Mouse (Mus musculus): ENCODE measurements around the gene Pfkl. TPM values are rescaled to one million over a fixed set of nuclear protein-coding genes. Genes with fewer than 3 reads are reported as not detected.

Pfkl gene
- polyA plus RNA-seq (2015; fragmentation: Illumina TruSeq; extraction: RNeasy Lipid Tissue Mini Kit (QIAGEN cat#74804); ENCODE audit: insufficient read depth, low read depth, low replicate concordance), result 9.8 TPM

GRCm38 (mm10) chr10:78009945-78010293, at the start of gene Pfkl:
Pfkl (minus strand) TSS chr10:78010083.

GRCm38 (mm10) chr10:78043406-78043836, 33.5 kb upstream of the Pfkl start, which contains the start of gene Aire:
Aire (minus strand) TSS chr10:78043610.

GRCm38 (mm10) chr10:78041647-78042046, 31.8 kb upstream of the Pfkl start, which contains the start of gene Dnmt3l:
Dnmt3l (plus strand) TSS chr10:78041947.

GRCm38 (mm10) chr10:77978351-77979350, 31.2 kb downstream of the Pfkl start, which contains the start of gene 1810043G02Rik:
1810043G02Rik (plus strand) TSS chr10:77978524.

GRCm38 (mm10) chr10:77970481-77970880, 39.4 kb downstream of the Pfkl start, which contains the start of gene Trpm2:
Trpm2 (minus strand) TSS chr10:77970563.

Other genes starting within 250 kb of the Pfkl start
- not detected for gene Gm3238, start 238.8 kb downstream of the Pfkl start, polyA plus RNA-seq (2015; fragmentation: Illumina TruSeq; extraction: RNeasy Lipid Tissue Mini Kit (QIAGEN cat#74804); ENCODE audit: insufficient read depth, low read depth, low replicate concordance)
- not detected for gene Gm7138, start 233.1 kb downstream of the Pfkl start, polyA plus RNA-seq (2015; fragmentation: Illumina TruSeq; extraction: RNeasy Lipid Tissue Mini Kit (QIAGEN cat#74804); ENCODE audit: insufficient read depth, low read depth, low replicate concordance)
- gene Gm3250, start 227.5 kb downstream of the Pfkl start, polyA plus RNA-seq (2015; fragmentation: Illumina TruSeq; extraction: RNeasy Lipid Tissue Mini Kit (QIAGEN cat#74804); ENCODE audit: insufficient read depth, low read depth, low replicate concordance), result not detected
- not detected for gene Gm7137, start 221.9 kb downstream of the Pfkl start, polyA plus RNA-seq (2015; fragmentation: Illumina TruSeq; extraction: RNeasy Lipid Tissue Mini Kit (QIAGEN cat#74804); ENCODE audit: insufficient read depth, low read depth, low replicate concordance)
- gene Gm9639, start 215.0 kb downstream of the Pfkl start, polyA plus RNA-seq (2015; fragmentation: Illumina TruSeq; extraction: RNeasy Lipid Tissue Mini Kit (QIAGEN cat#74804); ENCODE audit: insufficient read depth, low read depth, low replicate concordance), result not detected
- gene Gm19668, start 210.9 kb downstream of the Pfkl start, polyA plus RNA-seq (2015; fragmentation: Illumina TruSeq; extraction: RNeasy Lipid Tissue Mini Kit (QIAGEN cat#74804); ENCODE audit: insufficient read depth, low read depth, low replicate concordance), result not detected
- gene Gm9507, start 198.2 kb downstream of the Pfkl start, polyA plus RNA-seq (2015; fragmentation: Illumina TruSeq; extraction: RNeasy Lipid Tissue Mini Kit (QIAGEN cat#74804); ENCODE audit: insufficient read depth, low read depth, low replicate concordance), result not detected
- not detected for gene Gm2696, start 195.4 kb downstream of the Pfkl start, polyA plus RNA-seq (2015; fragmentation: Illumina TruSeq; extraction: RNeasy Lipid Tissue Mini Kit (QIAGEN cat#74804); ENCODE audit: insufficient read depth, low read depth, low replicate concordance)
- not detected for gene Krtap10-4, start 183.0 kb downstream of the Pfkl start, polyA plus RNA-seq (2015; fragmentation: Illumina TruSeq; extraction: RNeasy Lipid Tissue Mini Kit (QIAGEN cat#74804); ENCODE audit: insufficient read depth, low read depth, low replicate concordance)
- not detected for gene Krtap10-10, start 174.1 kb downstream of the Pfkl start, polyA plus RNA-seq (2015; fragmentation: Illumina TruSeq; extraction: RNeasy Lipid Tissue Mini Kit (QIAGEN cat#74804); ENCODE audit: insufficient read depth, low read depth, low replicate concordance)
- gene Gm36176, start 163.3 kb downstream of the Pfkl start, polyA plus RNA-seq (2015; fragmentation: Illumina TruSeq; extraction: RNeasy Lipid Tissue Mini Kit (QIAGEN cat#74804); ENCODE audit: insufficient read depth, low read depth, low replicate concordance), result not detected
- gene Gm10318, start 157.2 kb downstream of the Pfkl start, polyA plus RNA-seq (2015; fragmentation: Illumina TruSeq; extraction: RNeasy Lipid Tissue Mini Kit (QIAGEN cat#74804); ENCODE audit: insufficient read depth, low read depth, low replicate concordance), result not detected
- not detected for gene Gm3285, start 148.1 kb downstream of the Pfkl start, polyA plus RNA-seq (2015; fragmentation: Illumina TruSeq; extraction: RNeasy Lipid Tissue Mini Kit (QIAGEN cat#74804); ENCODE audit: insufficient read depth, low read depth, low replicate concordance)
- 0.48 TPM for gene Lrrc3, start 107.5 kb downstream of the Pfkl start, polyA plus RNA-seq (2015; fragmentation: Illumina TruSeq; extraction: RNeasy Lipid Tissue Mini Kit (QIAGEN cat#74804); ENCODE audit: insufficient read depth, low read depth, low replicate concordance)
- gene Trpm2, start 39.5 kb downstream of the Pfkl start, polyA plus RNA-seq (2015; fragmentation: Illumina TruSeq; extraction: RNeasy Lipid Tissue Mini Kit (QIAGEN cat#74804); ENCODE audit: insufficient read depth, low read depth, low replicate concordance), result 1.4 TPM
- gene 1810043G02Rik, start 31.6 kb downstream of the Pfkl start, polyA plus RNA-seq (2015; fragmentation: Illumina TruSeq; extraction: RNeasy Lipid Tissue Mini Kit (QIAGEN cat#74804); ENCODE audit: insufficient read depth, low read depth, low replicate concordance), result 6.9 TPM
- gene Dnmt3l, start 31.9 kb upstream of the Pfkl start, polyA plus RNA-seq (2015; fragmentation: Illumina TruSeq; extraction: RNeasy Lipid Tissue Mini Kit (QIAGEN cat#74804); ENCODE audit: insufficient read depth, low read depth, low replicate concordance), result not detected
- gene Aire, start 33.5 kb upstream of the Pfkl start, polyA plus RNA-seq (2015; fragmentation: Illumina TruSeq; extraction: RNeasy Lipid Tissue Mini Kit (QIAGEN cat#74804); ENCODE audit: insufficient read depth, low read depth, low replicate concordance), result not detected
- gene Icosl, start 59.2 kb upstream of the Pfkl start, polyA plus RNA-seq (2015; fragmentation: Illumina TruSeq; extraction: RNeasy Lipid Tissue Mini Kit (QIAGEN cat#74804); ENCODE audit: insufficient read depth, low read depth, low replicate concordance), result 4.5 TPM
- 17.8 TPM for gene D10Jhu81e, start 159.7 kb upstream of the Pfkl start, polyA plus RNA-seq (2015; fragmentation: Illumina TruSeq; extraction: RNeasy Lipid Tissue Mini Kit (QIAGEN cat#74804); ENCODE audit: insufficient read depth, low read depth, low replicate concordance)
- 2.3 TPM for gene Pwp2, start 175.1 kb upstream of the Pfkl start, polyA plus RNA-seq (2015; fragmentation: Illumina TruSeq; extraction: RNeasy Lipid Tissue Mini Kit (QIAGEN cat#74804); ENCODE audit: insufficient read depth, low read depth, low replicate concordance)
- gene Trappc10, start 234.6 kb upstream of the Pfkl start, polyA plus RNA-seq (2015; fragmentation: Illumina TruSeq; extraction: RNeasy Lipid Tissue Mini Kit (QIAGEN cat#74804); ENCODE audit: insufficient read depth, low read depth, low replicate concordance), result 9.0 TPM